Mouse (Mus musculus) neural tube, embryonic 11.5 days (tissue): Measurements from ENCODE around the gene Tmc1. TPM values are rescaled to one million over a fixed set of nuclear protein-coding genes. Genes with fewer than 3 reads are reported as not detected.

ENCODE experiments used
- ATAC-seq: fragments of 200-750 bp; cut with Nextera tagmentation; 2 replicates; pipeline ENCODE4 v1.8.0; 2017; ENCODE audit warnings: moderate number of reproducible peaks, mild to moderate bottlenecking, moderate TSS enrichment, moderate library complexity; ENCODE audit not compliant: insufficient read depth, low FRiP score, low TSS enrichment
- DNase-seq: peaks from one replicate; pipeline ENCODE4 v3.0.0-alpha.2; 2015; ENCODE audit warnings: low spot score
- H3K27ac ChIP-seq: fragments of 300-500 bp; sonication (generic); 2 replicates; pipeline ENCODE4 v1.5.1; 2014; ENCODE audit warnings: low read depth, mild to moderate bottlenecking, low read length
- H3K27me3 ChIP-seq: fragments of 300-500 bp; sonication (generic); 2 replicates; pipeline ENCODE4 v1.6.1; 2014; ENCODE audit warnings: mild to moderate bottlenecking, low read length, mixed read lengths; ENCODE audit not compliant: control insufficient read depth, insufficient read depth
- H3K36me3 ChIP-seq: fragments of 300-500 bp; sonication (generic); 2 replicates; pipeline ENCODE4 v1.6.1; 2014; ENCODE audit warnings: mild to moderate bottlenecking, low read length, moderate library complexity, mixed read lengths; ENCODE audit not compliant: control insufficient read depth, insufficient read depth
- H3K4me1 ChIP-seq: fragments of 300-500 bp; sonication (generic); 2 replicates; pipeline ENCODE4 v1.6.1; 2014; ENCODE audit warnings: low read length, mixed read lengths; ENCODE audit not compliant: control insufficient read depth, insufficient read depth
- H3K4me2 ChIP-seq: fragments of 300-500 bp; sonication (generic); 2 replicates; pipeline ENCODE4 v1.6.1; 2014; ENCODE audit warnings: low read depth, mild to moderate bottlenecking, moderate library complexity
- H3K4me3 ChIP-seq: fragments of 300-500 bp; sonication (generic); 2 replicates; pipeline ENCODE4 v1.5.1; 2014; ENCODE audit warnings: low read depth, low read length
- H3K9ac ChIP-seq: fragments of 300-500 bp; sonication (generic); 2 replicates; pipeline ENCODE4 v1.6.1; 2014; ENCODE audit warnings: mild to moderate bottlenecking, low read length
- H3K9me3 ChIP-seq: fragments of 300-500 bp; sonication (generic); 2 replicates; pipeline ENCODE4 v1.6.1; 2016; ENCODE audit warnings: low read length; ENCODE audit not compliant: control insufficient read depth
- WGBS: fragments of 180-500 bp; shearing (Covaris S2); extraction: QIAGEN DNeasy Blood & Tissue Kit; methylation state at CpG from one replicate; pipeline ENCODE4 v1.1.7; 2014; 5-methylcytosine and 5-hydroxymethylcytosine counted together
- polyA plus RNA-seq: library from polyadenylated mRNA; unstranded; fragments of >200 nt; fragmentation: Nextera tagmentation; extraction: Ambion mirVana; gene quantifications from 2 replicates; pipeline ENCODE4 v1.2.1, GENCODE M21; 2014

The Tmc1 gene
- polyA plus RNA-seq: 0.16 and 0.19 TPM in 2 replicates

GRCm38 (mm10) chr19:20953874-20954273 lies at the start of gene Tmc1:
Gene Tmc1 (minus strand): TSS chr19:20954202.
- WGBS: 88% methylated on average over 6 of the region's 6 CpGs
- no peak for DNase-seq
- ATAC-seq: no peak

GRCm38 (mm10) chr19:21001552-21001951 lies 47.5 kb upstream of the Tmc1 start:
- ATAC-seq (no peak), DNase-seq (no peak)
- H3K4me2 ChIP-seq: no peak overlapping the region
- H3K4me3 ChIP-seq: no peak overlapping the region
- no peaks in the 10 kb centered on the region for H3K27me3 ChIP-seq
- no peaks in the 10 kb centered on the region for H3K4me1 ChIP-seq
- no peak overlapping the region for H3K9ac ChIP-seq
- H3K27ac ChIP-seq: no peak overlapping the region
- no peaks in the 10 kb centered on the region for H3K9me3 ChIP-seq
- no peaks in the 10 kb centered on the region for H3K36me3 ChIP-seq

More at GRCm38 (mm10) chr19:20953874-20954273, at the start of gene Tmc1:
- Histone ChIP-seq H3K27ac (no peak within 1 kb of the TSS), H3K9me3 (no peaks in the 10 kb centered on the region), H3K4me2 (no peak within 1 kb of the TSS), H3K36me3 (no peaks in the 10 kb centered on the region), H3K9ac (no peak within 1 kb of the TSS), H3K4me3 (no peak within 1 kb of the TSS), H3K27me3 (no peaks in the 10 kb centered on the region), H3K4me1 (no peaks in the 10 kb centered on the region)

GRCm38 (mm10) chr19:20979244-20979643 lies 25.2 kb upstream of the Tmc1 start:
- Histone ChIP-seq H3K4me2 (no peak overlapping the region), H3K36me3 (no peaks in the 10 kb centered on the region), H3K4me3 (no peak overlapping the region), H3K27ac (no peak overlapping the region), H3K9ac (no peak overlapping the region), H3K27me3 (no peaks in the 10 kb centered on the region), H3K9me3 (no peaks in the 10 kb centered on the region), H3K4me1 (no peaks in the 10 kb centered on the region)
- DNase-seq (no peak), ATAC-seq (no peak)
- WGBS: 91% methylated on average over 2 of the region's 2 CpGs

- no peak overlapping the region for H3K4me3 ChIP-seq
- H3K36me3 ChIP-seq: no peaks in the 10 kb centered on the region
- H3K27me3 ChIP-seq: no peaks in the 10 kb centered on the region
- H3K27ac ChIP-seq: no peak overlapping the region
- H3K4me1 ChIP-seq: no peaks in the 10 kb centered on the region
- DNase-seq: no peak
- WGBS: 39% methylated on average over 1 of the region's 1 CpGs
- no peak overlapping the region for H3K9ac ChIP-seq
- ATAC-seq: no peak
- H3K9me3 ChIP-seq: no peaks in the 10 kb centered on the region
- H3K4me2 ChIP-seq: no peak overlapping the region
Observed at GRCm38 (mm10) chr19:20978148-20978547, 24.1 kb upstream of the Tmc1 start.

GRCm38 (mm10) chr19:20971926-20972325 lies 17.9 kb upstream of the Tmc1 start:
- DNase-seq: no peak
- Histone ChIP-seq H3K4me3 (no peak overlapping the region), H3K36me3 (no peaks in the 10 kb centered on the region), H3K9me3 (no peaks in the 10 kb centered on the region), H3K4me2 (no peak overlapping the region), H3K27ac (no peak overlapping the region), H3K27me3 (no peaks in the 10 kb centered on the region), H3K4me1 (no peaks in the 10 kb centered on the region), H3K9ac (no peak overlapping the region)
- 96% methylated on average over 1 of the region's 1 CpGs for WGBS
- no peak for ATAC-seq

GRCm38 (mm10) chr19:20954815-20955214 lies 813 bp upstream of the Tmc1 start:
- DNase-seq: no peak
- H3K4me2 ChIP-seq: no peak overlapping the region
- no peaks in the 10 kb centered on the region for H3K9me3 ChIP-seq
- H3K9ac ChIP-seq: no peak overlapping the region
- WGBS: 87% methylated on average over 5 of the region's 5 CpGs
- ATAC-seq: no peak
- H3K27me3 ChIP-seq: no peaks in the 10 kb centered on the region
- no peak overlapping the region for H3K27ac ChIP-seq
- H3K4me3 ChIP-seq: no peak overlapping the region
- no peaks in the 10 kb centered on the region for H3K36me3 ChIP-seq
- no peaks in the 10 kb centered on the region for H3K4me1 ChIP-seq

GRCm38 (mm10) chr19:20944446-20944845 lies 9.6 kb downstream of the Tmc1 start:
- H3K4me1 ChIP-seq: no peaks in the 10 kb centered on the region
- H3K4me3 ChIP-seq: no peak overlapping the region
- no peak for ATAC-seq
- no peak overlapping the region for H3K27ac ChIP-seq
- no peak for DNase-seq
- H3K9ac ChIP-seq: no peak overlapping the region
- H3K4me2 ChIP-seq: no peak overlapping the region
- WGBS: 71% methylated on average over 4 of the region's 4 CpGs
- H3K27me3 ChIP-seq: no peaks in the 10 kb centered on the region
- no peaks in the 10 kb centered on the region for H3K9me3 ChIP-seq
- no peaks in the 10 kb centered on the region for H3K36me3 ChIP-seq

GRCm38 (mm10) chr19:20924282-20924681 lies 29.7 kb downstream of the Tmc1 start:
- ATAC-seq (no peak), DNase-seq (no peak)
- no peaks in the 10 kb centered on the region for H3K9me3 ChIP-seq
- H3K27ac ChIP-seq: no peak overlapping the region
- no peak overlapping the region for H3K9ac ChIP-seq
- no peak overlapping the region for H3K4me2 ChIP-seq
- H3K27me3 ChIP-seq: no peaks in the 10 kb centered on the region
- H3K4me3 ChIP-seq: no peak overlapping the region
- H3K4me1 ChIP-seq: no peaks in the 10 kb centered on the region
- no peaks in the 10 kb centered on the region for H3K36me3 ChIP-seq
- WGBS: 56% methylated on average over 7 of the region's 7 CpGs

- 14% methylated on average over 10 of the region's 10 CpGs for WGBS
Observed at GRCm38 (mm10) chr19:20923336-20924211, 30.4 kb downstream of the Tmc1 start.

More at GRCm38 (mm10) chr19:20923336-20924211, 30.4 kb downstream of the Tmc1 start:
- Histone ChIP-seq H3K4me1 (no peaks in the 10 kb centered on the region), H3K4me2 (no peak overlapping the region), H3K27me3 (no peaks in the 10 kb centered on the region), H3K9ac (no peak overlapping the region), H3K9me3 (no peaks in the 10 kb centered on the region), H3K4me3 (no peak overlapping the region), H3K27ac (no peak overlapping the region), H3K36me3 (no peaks in the 10 kb centered on the region)
- DNase-seq (no peak), ATAC-seq (peak; percentile 77)
